Mouse (Mus musculus) layer of hippocampus, adult 9-11 months (tissue): ENCODE results near the gene Ablim2.

Experiments
- DNase-seq: peaks from one replicate; pipeline ENCODE4 v3.0.0; 2022

Gene Ablim2

GRCm38 (mm10) chr5:35757639-35758001 is at the start of gene Ablim2:
Gene Ablim2, plus strand, starts transcription at chr5:35757880.
- DNase-seq: peak; percentile 97

DNA sequence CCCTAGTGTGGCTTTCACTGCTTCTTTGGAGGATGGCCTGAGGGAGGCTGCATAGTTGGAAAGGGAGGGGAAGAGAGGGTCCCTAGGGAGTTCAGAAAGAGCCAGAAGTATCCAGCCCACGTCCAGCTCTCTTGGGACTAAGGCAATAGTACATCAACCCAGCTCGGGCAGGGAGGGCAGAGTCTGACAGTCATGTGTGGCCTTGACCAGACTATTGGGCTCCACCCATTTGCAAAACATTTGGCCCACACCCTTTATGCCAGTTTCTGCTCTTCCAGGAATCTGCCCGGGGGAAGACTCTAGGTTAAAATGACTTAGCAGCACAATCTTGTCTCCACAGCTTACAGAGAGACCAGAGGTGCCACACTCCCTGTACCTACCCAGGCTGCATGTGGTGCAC is 47.2 kb upstream of the Ablim2 start:
- DNase-seq: no peak

GRCm38 (mm10) chr5:35710931-35711330 is 46.7 kb upstream of the Ablim2 start:
- no peak for DNase-seq

GRCm38 (mm10) chr5:35712517-35712916 is 45.2 kb upstream of the Ablim2 start:
- DNase-seq: no peak

- DNase-seq: peak; percentile 50
Measured at GRCm38 (mm10) chr5:35713649-35714354, 43.9 kb upstream of the Ablim2 start.

GRCm38 (mm10) chr5:35717455-35717854 is 40.2 kb upstream of the Ablim2 start:
- no peak for DNase-seq

- peak; percentile 29 for DNase-seq
Measured at GRCm38 (mm10) chr5:35717946-35718345, 39.7 kb upstream of the Ablim2 start.

GRCm38 (mm10) chr5:35718817-35719216 is 38.9 kb upstream of the Ablim2 start:
- no peak for DNase-seq

- no peak for DNase-seq
Measured at GRCm38 (mm10) chr5:35719343-35719742, 38.3 kb upstream of the Ablim2 start.

DNA sequence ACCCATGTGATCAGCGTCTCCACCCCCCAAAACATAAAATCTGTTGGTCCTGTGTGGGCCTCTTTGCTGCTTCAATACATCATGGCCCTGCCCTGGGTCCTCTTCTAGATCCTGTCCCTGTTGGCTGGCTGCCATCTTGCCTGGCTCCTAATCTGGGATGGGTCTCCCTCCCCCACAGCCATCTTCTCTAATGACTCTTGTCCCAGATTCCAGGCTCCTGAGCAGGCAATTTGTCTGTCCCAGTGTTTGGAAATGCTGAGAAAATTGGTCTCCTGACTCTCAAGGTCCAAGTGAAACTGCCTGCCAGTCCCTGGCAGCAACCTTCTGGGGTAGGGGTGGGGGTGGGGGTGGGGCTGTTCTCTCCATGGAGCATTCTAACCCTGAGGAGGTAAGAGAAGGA is 37.8 kb upstream of the Ablim2 start:
- DNase-seq: no peak

- DNase-seq: no peak
Measured at GRCm38 (mm10) chr5:35721933-35722332, 35.7 kb upstream of the Ablim2 start.

DNA sequence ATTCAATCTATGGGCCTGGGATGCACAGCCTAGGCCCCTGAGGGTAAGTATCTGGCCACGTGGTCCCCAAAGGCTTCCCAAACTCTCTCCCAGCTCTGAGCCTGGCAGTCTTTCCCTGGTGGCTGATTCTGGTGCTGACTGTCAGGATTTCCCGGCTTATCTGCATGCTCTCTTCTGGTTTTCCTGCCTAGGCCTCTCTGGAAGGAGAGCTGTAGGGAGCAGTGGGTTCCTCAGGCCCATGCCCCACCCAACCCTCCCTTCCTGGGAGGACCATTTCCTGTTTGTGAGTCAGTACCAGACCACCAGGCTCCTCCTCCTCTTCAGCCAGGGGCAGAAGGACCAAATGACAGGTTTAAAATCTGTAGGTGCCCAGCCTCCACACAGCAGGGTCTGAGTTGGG is 35.0 kb upstream of the Ablim2 start:
- DNase-seq: no peak

- no peak for DNase-seq
Measured at GRCm38 (mm10) chr5:35723900-35724299, 33.8 kb upstream of the Ablim2 start.

GRCm38 (mm10) chr5:35725840-35726239 is 31.8 kb upstream of the Ablim2 start:
- DNase-seq: no peak

DNA sequence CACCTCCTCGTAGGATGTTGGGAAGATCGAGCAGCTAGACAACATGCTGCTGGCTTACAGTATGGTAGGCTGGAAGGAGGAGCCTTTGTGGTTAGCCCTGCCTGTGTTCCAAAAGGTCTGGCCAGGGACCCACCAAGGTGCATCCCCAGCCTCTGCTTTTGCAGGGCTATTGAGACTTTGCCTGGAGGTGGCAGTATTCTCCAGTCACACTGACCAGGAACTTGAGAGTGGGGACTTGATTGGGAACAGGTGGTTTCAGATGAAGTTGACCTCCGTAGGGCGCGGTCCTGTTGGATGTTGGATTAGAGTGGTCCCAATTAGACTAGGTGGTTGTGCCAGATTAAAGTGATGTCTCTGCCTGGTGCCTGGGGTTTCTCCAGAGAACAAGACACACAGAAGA is 30.2 kb upstream of the Ablim2 start:
- DNase-seq: no peak

DNA sequence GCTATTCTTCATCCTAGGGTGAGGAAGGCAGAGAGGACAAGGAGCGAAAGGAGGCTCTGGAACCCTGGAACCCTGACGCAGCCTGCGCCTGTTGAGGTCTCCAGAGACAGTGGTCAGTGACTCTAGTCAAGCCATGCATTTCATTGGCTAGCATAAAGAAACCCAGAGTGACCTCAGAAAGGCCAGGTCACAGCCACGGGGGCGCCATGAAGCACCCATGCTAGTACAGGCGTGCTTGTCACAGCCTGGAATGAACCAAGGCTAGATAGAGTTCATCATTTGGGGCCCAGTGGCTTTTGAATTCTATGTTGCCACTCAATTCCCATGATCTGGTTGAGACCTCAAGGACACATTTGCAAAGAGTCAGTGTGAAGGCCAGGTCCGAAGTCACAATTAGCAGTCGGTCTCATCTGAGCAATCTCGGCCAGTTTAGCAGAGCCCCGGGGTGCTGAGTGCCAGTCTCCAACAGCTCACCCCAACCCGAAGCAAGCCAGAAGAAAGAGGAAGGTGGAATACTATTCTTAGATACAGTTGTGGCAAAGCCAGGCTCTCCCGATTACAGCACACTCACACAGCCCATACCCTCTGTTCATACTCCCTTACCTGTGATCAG is 29.2 kb upstream of the Ablim2 start:
- DNase-seq: peak; percentile 52

DNA sequence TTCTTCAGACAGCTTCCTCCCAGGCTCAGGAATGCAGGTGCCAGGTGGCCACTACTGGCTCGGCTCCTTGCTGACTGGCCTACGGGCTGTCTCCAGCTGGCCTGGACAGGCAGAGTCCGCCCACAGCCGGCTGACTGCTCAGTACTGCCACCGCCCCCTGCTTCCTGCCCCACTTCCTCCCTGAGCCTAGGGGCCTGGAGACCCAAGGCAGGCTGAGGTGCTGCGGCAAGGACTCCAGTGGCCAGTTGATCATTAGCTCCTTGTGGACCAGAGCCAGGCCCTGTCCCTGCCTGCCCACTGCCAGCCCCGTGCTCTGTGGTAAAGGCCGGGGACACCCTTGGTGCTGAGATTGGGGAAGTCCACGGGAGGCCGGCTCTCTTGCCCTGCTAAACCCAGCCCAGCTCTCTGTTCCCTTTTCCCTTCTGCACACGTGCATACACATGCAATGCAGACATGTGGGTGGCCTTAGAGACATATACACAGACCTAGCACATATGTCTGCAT is 28.7 kb upstream of the Ablim2 start:
- DNase-seq: peak; percentile 91

- DNase-seq: peak; percentile 26
Measured at GRCm38 (mm10) chr5:35729844-35730243, 27.8 kb upstream of the Ablim2 start.

GRCm38 (mm10) chr5:35730552-35730951 is 27.1 kb upstream of the Ablim2 start:
- no peak for DNase-seq

DNA sequence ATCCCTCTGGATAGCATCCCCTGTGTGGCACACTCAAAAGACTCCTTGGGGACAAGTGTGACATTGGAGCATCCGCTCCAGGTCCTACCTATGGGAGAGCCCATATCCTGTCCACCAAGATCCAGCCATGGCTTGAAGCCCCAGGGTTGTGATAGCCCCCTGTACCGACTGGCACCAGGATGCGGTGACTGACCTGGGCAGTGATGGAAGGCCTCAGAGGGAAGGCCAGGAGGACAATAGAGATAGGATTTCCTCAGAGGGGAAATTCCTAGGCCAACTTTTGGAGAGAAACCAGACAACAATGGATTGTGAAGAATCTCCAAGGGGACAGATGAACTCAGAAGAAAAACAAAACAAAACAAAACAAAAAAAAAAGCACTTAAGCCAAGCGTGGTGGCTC is 26.7 kb upstream of the Ablim2 start:
- no peak for DNase-seq

DNA sequence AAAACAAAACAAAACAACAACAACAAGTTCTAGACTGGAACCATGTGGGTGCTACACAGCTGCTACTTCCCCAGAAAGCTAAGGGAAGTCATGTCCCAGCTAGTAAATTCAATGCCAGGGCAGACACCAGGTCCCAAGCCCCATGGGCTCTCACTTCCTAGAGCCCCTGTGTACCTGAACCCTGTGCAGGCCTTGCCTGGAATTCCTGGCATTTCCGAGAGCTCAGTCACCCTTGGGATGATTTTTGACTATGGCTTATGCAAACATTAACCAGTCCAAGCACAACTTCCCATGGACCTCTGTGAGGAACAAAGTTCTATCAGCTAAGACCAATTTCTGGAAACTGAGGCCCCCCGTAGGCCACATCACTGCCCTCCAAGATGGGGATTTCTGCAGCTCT is 24.2 kb upstream of the Ablim2 start:
- DNase-seq: no peak

GRCm38 (mm10) chr5:35737231-35737901 is 20.3 kb upstream of the Ablim2 start:
- no peak for DNase-seq

GRCm38 (mm10) chr5:35739005-35739404 is 18.7 kb upstream of the Ablim2 start:
- DNase-seq: no peak
